Mouse (Mus musculus) testis, adult 2 months (tissue): Measurements from ENCODE around the gene Snd1.

Experiments
- CTCF ChIP-seq: fragments of 200-500 bp; IDR thresholded peaks from 2 replicates; pipeline ENCODE4 v1.5.1; 2012; ENCODE audit warnings: low read depth, mild to moderate bottlenecking, inconsistent platforms, low read length, moderate library complexity; ENCODE audit not compliant: control insufficient read depth, insufficient read depth, insufficient replicate concordance
- POLR2A ChIP-seq: fragments of 200-500 bp; IDR thresholded peaks from 2 replicates; pipeline ENCODE4 v1.6.1; 2012; ENCODE audit warnings: low read depth, mild to moderate bottlenecking, inconsistent platforms, low read length, moderate library complexity; ENCODE audit not compliant: control insufficient read depth

DNA sequence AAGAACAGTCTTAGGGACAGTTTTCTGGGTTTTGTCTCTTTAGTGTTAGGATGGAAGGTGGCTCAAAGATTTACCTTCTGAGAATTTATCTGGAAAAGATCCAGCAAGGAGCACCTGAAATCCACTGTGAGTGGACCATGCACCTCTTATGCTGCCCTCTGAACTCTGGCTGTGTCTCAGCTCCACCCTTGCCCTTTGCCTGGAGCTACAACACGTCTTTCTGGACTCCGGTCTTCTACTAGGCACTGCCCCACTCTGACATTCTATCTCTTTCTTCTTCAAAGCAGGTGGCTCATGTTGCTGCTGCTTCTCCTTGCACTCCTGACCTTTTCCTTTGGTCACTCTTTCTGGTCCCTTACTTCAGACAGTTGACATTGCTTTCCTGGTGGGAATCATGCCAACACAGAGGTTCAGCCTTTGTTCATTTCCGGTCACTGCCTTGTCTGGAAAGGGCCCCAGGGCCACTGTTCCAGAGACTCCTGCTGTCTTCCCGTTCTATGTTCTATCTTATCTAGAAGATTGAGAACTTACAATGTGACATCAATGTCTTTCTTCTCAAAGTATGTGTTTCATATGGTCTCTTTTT lies 4.8 kb upstream of the Snd1 start:
- TF ChIP-seq CTCF: no peak
- TF ChIP-seq POLR2A: no peak
